Mouse (Mus musculus) forebrain, embryonic 16.5 days (tissue): Measurements from ENCODE around the gene Cers2. TPM values are rescaled to one million over a fixed set of nuclear protein-coding genes. Genes with fewer than 3 reads are reported as not detected.

Source experiments
- ATAC-seq: fragments of 200-750 bp; cut with Nextera tagmentation; 2 replicates; pipeline ENCODE4 v1.8.0; 2017; ENCODE audit warnings: mild to moderate bottlenecking, moderate library complexity
- H3K27ac ChIP-seq: fragments of 300-500 bp; sonication (generic); 2 replicates; pipeline ENCODE4 v1.5.1; 2014; ENCODE audit warnings: low read length, control low read depth
- H3K27me3 ChIP-seq: fragments of 300-500 bp; sonication (generic); replicated peaks from 2 replicates; pipeline ENCODE4 v1.6.1; 2014; ENCODE audit warnings: low read length; ENCODE audit not compliant: control insufficient read depth, insufficient read depth
- H3K36me3 ChIP-seq: fragments of 300-500 bp; sonication (generic); 2 replicates; pipeline ENCODE4 v1.6.1; 2014; ENCODE audit not compliant: control insufficient read depth, insufficient read depth
- H3K4me1 ChIP-seq: fragments of 300-500 bp; sonication (generic); replicated peaks from 2 replicates; pipeline ENCODE4 v1.6.1; 2014; ENCODE audit warnings: low read length; ENCODE audit not compliant: control insufficient read depth, insufficient read depth
- H3K4me2 ChIP-seq: fragments of 300-500 bp; sonication (generic); 2 replicates; pipeline ENCODE4 v1.6.1; 2014; ENCODE audit warnings: mild to moderate bottlenecking, low read length, control low read depth
- H3K4me3 ChIP-seq: fragments of 300-500 bp; sonication (generic); replicated peaks from 2 replicates; pipeline ENCODE4 v1.5.1; 2014; ENCODE audit warnings: mild to moderate bottlenecking, low read length, control low read depth
- H3K9ac ChIP-seq: fragments of 300-500 bp; sonication (generic); replicated peaks from 2 replicates; pipeline ENCODE4 v1.6.1; 2014; ENCODE audit warnings: low read depth, low read length, control low read depth
- H3K9me3 ChIP-seq: fragments of 300-500 bp; sonication (generic); 2 replicates; pipeline ENCODE4 v1.6.1; 2016; ENCODE audit warnings: low read length; ENCODE audit not compliant: control insufficient read depth
- WGBS: fragments of 180-500 bp; shearing (Covaris S2); extraction: QIAGEN DNeasy Blood & Tissue Kit; methylation state at CpG from one replicate; pipeline ENCODE4 v1.1.7; 2014; 5-methylcytosine and 5-hydroxymethylcytosine counted together
- polyA plus RNA-seq: library from polyadenylated mRNA; unstranded; fragments of >200 nt; fragmentation: Nextera tagmentation; extraction: Ambion mirVana; gene quantifications from 2 replicates; pipeline ENCODE4 v1.2.1, GENCODE M21; 2015

Cers2 gene
- polyA plus RNA-seq, 1 experiment from 2014 or later: 108 TPM

GRCm38 (mm10) chr3:95285390-95285789, 29.2 kb upstream of the Cers2 start:
- Histone ChIP-seq H3K27me3 (no peaks in the 10 kb centered on the region), H3K36me3 (peaks cover 6% of the 10 kb centered on the region; the same call in 1 of the 2 replicates), H3K4me3 (no peak overlapping the region), H3K9me3 (no peaks in the 10 kb centered on the region), H3K4me1 (peaks cover 23% of the 10 kb centered on the region), H3K27ac (no peak overlapping the region), H3K9ac (no peak overlapping the region), H3K4me2 (no peak overlapping the region)
- no peak for ATAC-seq
- 92% methylated on average over 5 of the region's 5 CpGs for WGBS

GRCm38 (mm10) chr3:95286011-95286410, 28.6 kb upstream of the Cers2 start:
- Histone ChIP-seq H3K4me1 (peaks cover 18% of the 10 kb centered on the region), H3K9ac (no peak overlapping the region), H3K27me3 (no peaks in the 10 kb centered on the region), H3K27ac (no peak overlapping the region), H3K4me2 (no peak overlapping the region), H3K4me3 (no peak overlapping the region), H3K9me3 (no peaks in the 10 kb centered on the region), H3K36me3 (peaks cover 6% of the 10 kb centered on the region)
- no peak for ATAC-seq
- WGBS: 67% methylated on average over 5 of the region's 5 CpGs

GRCm38 (mm10) chr3:95286510-95286909, 28.1 kb upstream of the Cers2 start:
- Histone ChIP-seq H3K27me3 (no peaks in the 10 kb centered on the region), H3K9me3 (no peaks in the 10 kb centered on the region), H3K27ac (no peak overlapping the region), H3K9ac (no peak overlapping the region), H3K4me1 (peaks cover 18% of the 10 kb centered on the region), H3K4me3 (no peak overlapping the region), H3K4me2 (no peak overlapping the region), H3K36me3 (peaks cover 6% of the 10 kb centered on the region)
- 89% methylated on average over 7 of the region's 7 CpGs for WGBS
- no peak for ATAC-seq

- H3K4me2 ChIP-seq: no peak overlapping the region
- H3K4me3 ChIP-seq: no peak overlapping the region
- H3K27me3 ChIP-seq: no peaks in the 10 kb centered on the region
- H3K9me3 ChIP-seq: no peaks in the 10 kb centered on the region
- peaks cover 15% of the 10 kb centered on the region for H3K4me1 ChIP-seq
- ATAC-seq: no peak
- 94% methylated on average over 3 of the region's 3 CpGs for WGBS
- H3K36me3 ChIP-seq: peaks cover 11% of the 10 kb centered on the region
- H3K27ac ChIP-seq: no peak overlapping the region
- no peak overlapping the region for H3K9ac ChIP-seq
Measured at GRCm38 (mm10) chr3:95287541-95287940, 27.1 kb upstream of the Cers2 start.

- Histone ChIP-seq H3K4me1 (peaks cover 5% of the 10 kb centered on the region; the same call in 1 of the 2 replicates), H3K4me2 (no peak overlapping the region), H3K27me3 (no peaks in the 10 kb centered on the region), H3K4me3 (no peak overlapping the region), H3K9ac (no peak overlapping the region), H3K36me3 (peaks cover 14% of the 10 kb centered on the region), H3K9me3 (no peaks in the 10 kb centered on the region), H3K27ac (no peak overlapping the region)
- 93% methylated on average over 4 of the region's 4 CpGs for WGBS
- ATAC-seq: no peak
Measured at GRCm38 (mm10) chr3:95289419-95289818, 25.2 kb upstream of the Cers2 start.

- no peak for ATAC-seq
- 87% methylated on average over 6 of the region's 6 CpGs for WGBS
- Histone ChIP-seq H3K4me3 (no peak overlapping the region), H3K4me2 (no peak overlapping the region), H3K27me3 (no peaks in the 10 kb centered on the region), H3K9me3 (no peaks in the 10 kb centered on the region), H3K9ac (no peak overlapping the region), H3K4me1 (no peaks in the 10 kb centered on the region), H3K27ac (no peak overlapping the region), H3K36me3 (peaks cover 14% of the 10 kb centered on the region)
Measured at GRCm38 (mm10) chr3:95290156-95290555, 24.4 kb upstream of the Cers2 start.

- Histone ChIP-seq H3K27me3 (no peaks in the 10 kb centered on the region), H3K4me3 (no peak overlapping the region), H3K4me2 (no peak overlapping the region), H3K4me1 (no peaks in the 10 kb centered on the region), H3K27ac (no peak overlapping the region), H3K9ac (no peak overlapping the region), H3K36me3 (peaks cover 14% of the 10 kb centered on the region), H3K9me3 (no peaks in the 10 kb centered on the region)
- 87% methylated on average over 4 of the region's 4 CpGs for WGBS
- ATAC-seq: no peak
Measured at GRCm38 (mm10) chr3:95291041-95291440, 23.6 kb upstream of the Cers2 start.

- Histone ChIP-seq H3K36me3 (peaks cover 11% of the 10 kb centered on the region), H3K27ac (no peak overlapping the region)
- 89% methylated on average over 2 of the region's 2 CpGs for WGBS
Measured at GRCm38 (mm10) chr3:95292899-95293298, 21.7 kb upstream of the Cers2 start.

GRCm38 (mm10) chr3:95293537-95293936, 21.1 kb upstream of the Cers2 start:
- no peak for ATAC-seq
- Histone ChIP-seq H3K4me1 (no peaks in the 10 kb centered on the region), H3K27me3 (no peaks in the 10 kb centered on the region), H3K36me3 (peaks cover 8% of the 10 kb centered on the region), H3K9ac (no peak overlapping the region), H3K4me3 (no peak overlapping the region), H3K27ac (no peak overlapping the region), H3K4me2 (no peak overlapping the region), H3K9me3 (no peaks in the 10 kb centered on the region)
- WGBS: 83% methylated on average over 11 of the region's 11 CpGs

More at GRCm38 (mm10) chr3:95292899-95293298, 21.7 kb upstream of the Cers2 start:
- Histone ChIP-seq H3K4me1 (no peaks in the 10 kb centered on the region), H3K9me3 (no peaks in the 10 kb centered on the region), H3K9ac (no peak overlapping the region), H3K4me3 (no peak overlapping the region), H3K4me2 (no peak overlapping the region), H3K27me3 (no peaks in the 10 kb centered on the region)
- ATAC-seq: no peak

GRCm38 (mm10) chr3:95294316-95294715, 20.3 kb upstream of the Cers2 start:
- H3K4me2 ChIP-seq: no peak overlapping the region
- H3K27ac ChIP-seq: no peak overlapping the region
- H3K4me1 ChIP-seq: no peaks in the 10 kb centered on the region
- no peaks in the 10 kb centered on the region for H3K27me3 ChIP-seq
- no peak for ATAC-seq
- H3K36me3 ChIP-seq: peaks cover 8% of the 10 kb centered on the region
- H3K9ac ChIP-seq: no peak overlapping the region
- WGBS: 88% methylated on average over 7 of the region's 7 CpGs
- H3K9me3 ChIP-seq: no peaks in the 10 kb centered on the region
- no peak overlapping the region for H3K4me3 ChIP-seq
